Mouse (Mus musculus) CH12.LX (cell line): ENCODE measurements around the gene Sptb.

Experiments
- CTCF ChIP-seq, 2 experiments: IDR thresholded peaks in 1 of 2; conservative IDR thresholded peaks in 1 of 2; 2 replicates each; pipeline ENCODE4 v1.5.1; 2011 to 2012; ENCODE audit warnings: low read depth in 2 of 2, low read length in 2 of 2, improper control_type of control experiment in 1 of 2, inconsistent platforms in 1 of 2, mild to moderate bottlenecking in 1 of 2, moderate library complexity in 1 of 2
- EP300 ChIP-seq: IDR thresholded peaks from 2 replicates; pipeline ENCODE4 v1.6.1; 2011; ENCODE audit warnings: low read length, improper control_type of control experiment
- JUND ChIP-seq: conservative IDR thresholded peaks from 2 replicates; pipeline ENCODE4 v1.6.1; 2011; ENCODE audit warnings: low read depth, low read length, improper control_type of control experiment
- KAT2A ChIP-seq: IDR thresholded peaks from 2 replicates; pipeline ENCODE4 v1.6.1; 2012; ENCODE audit warnings: low read length, improper control_type of control experiment, inconsistent platforms; ENCODE audit not compliant: insufficient replicate concordance
- MXI1 ChIP-seq: IDR thresholded peaks from 2 replicates; pipeline ENCODE4 v1.6.1; 2011; ENCODE audit warnings: mild to moderate bottlenecking, low read depth, low read length, improper control_type of control experiment
- PAX5 ChIP-seq: IDR thresholded peaks from 2 replicates; pipeline ENCODE4 v1.6.1; 2012; ENCODE audit warnings: low read length, inconsistent platforms, mixed read lengths
- RCOR1 ChIP-seq: conservative IDR thresholded peaks from 2 replicates; pipeline ENCODE4 v1.6.1; 2012; ENCODE audit warnings: low read depth, mild to moderate bottlenecking, inconsistent platforms, low read length, improper control_type of control experiment

GRCm38 (mm10) chr12:76643679-76644078 lies 66.7 kb downstream of the Sptb start:
- TF ChIP-seq MXI1 (no peak), RCOR1 (no peak), KAT2A (no peak), EP300 (no peak), PAX5 (no peak), JUND (no peak), CTCF (conservative IDR thresholded peaks at IDR 0.05 in 1 of 2, IDR thresholded peaks at IDR 0.05 in 1 of 2; ENCODE audit: low read depth in 2 of 2, low read length in 2 of 2) (no peak)
